Mouse (Mus musculus) kidney, postnatal 10 days (tissue): ENCODE measurements at regions not wholly inside any gene's neighbourhood (a gene's known extent, or its start where the extent isn't known, plus 50 kb on each side); places are given as distances from the start of the nearest gene placed in this dataset.

Source experiments
- DNase-seq: peaks from one replicate; pipeline ENCODE4 v3.0.0; 2021; ENCODE audit warnings: mixed read lengths

DNA sequence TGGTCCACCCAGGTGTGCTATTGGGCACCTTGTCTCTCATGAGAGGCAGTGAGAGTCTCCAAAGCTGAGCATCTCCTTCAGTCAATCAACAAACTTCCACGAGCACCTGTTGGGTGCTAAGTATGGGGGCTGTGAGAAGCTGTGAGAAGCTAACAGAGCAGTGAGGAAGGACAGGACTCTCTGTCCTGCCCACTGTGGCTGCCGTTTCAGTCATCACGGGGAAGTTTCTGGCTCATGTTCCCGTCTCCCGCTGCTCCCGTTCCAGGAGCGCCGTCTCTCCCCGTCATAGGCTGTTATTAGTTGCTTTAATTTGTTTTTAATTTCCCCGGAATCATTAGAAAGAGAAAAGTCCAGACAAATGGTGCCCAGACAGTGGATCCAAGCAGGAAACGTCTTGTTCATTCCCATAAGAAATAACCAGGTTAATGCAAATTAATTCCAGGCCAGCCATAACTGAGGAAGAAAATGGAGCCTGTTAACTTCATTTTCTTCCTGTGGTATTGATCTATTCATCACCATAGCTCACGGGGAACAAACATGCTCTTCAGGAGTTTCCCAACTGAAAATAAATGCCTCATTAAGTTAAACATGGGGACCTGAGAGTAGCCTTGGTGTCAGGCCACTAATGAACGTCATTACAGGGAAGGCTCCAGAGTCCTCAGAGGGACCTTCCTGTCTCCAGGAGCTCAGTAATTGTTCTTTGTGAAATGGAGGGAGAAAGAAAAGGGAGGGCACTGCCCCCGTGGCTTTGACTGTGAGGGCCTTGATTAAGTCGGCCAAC, 70.3 kb downstream of the Matn1 start:
- DNase-seq, result no peak

- DNase-seq, result no peak
These were observed 71.0 kb downstream of the Matn1 start for GRCm38 (mm10) chr4:131015156-131015555.

DNA sequence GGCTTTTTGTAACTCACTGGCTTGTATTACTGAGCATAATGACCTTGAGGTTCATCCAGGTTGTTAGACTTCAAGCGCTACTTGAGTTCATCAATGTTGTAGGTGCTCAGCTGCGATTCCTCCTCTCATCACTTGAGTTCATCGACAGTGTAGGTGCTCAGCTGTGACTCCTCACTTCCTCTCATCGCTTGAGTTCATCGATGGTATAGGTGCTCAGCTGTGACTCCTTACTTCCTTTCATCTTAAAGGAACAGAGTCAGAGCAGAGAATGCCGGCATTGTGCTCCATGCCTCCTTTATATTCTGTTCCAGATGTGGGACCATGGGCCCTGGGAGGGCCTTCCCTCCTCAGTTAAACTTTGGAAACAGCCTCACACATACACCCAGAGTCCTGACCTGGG, 79.4 kb downstream of the Matn1 start:
- no peak for DNase-seq

DNA sequence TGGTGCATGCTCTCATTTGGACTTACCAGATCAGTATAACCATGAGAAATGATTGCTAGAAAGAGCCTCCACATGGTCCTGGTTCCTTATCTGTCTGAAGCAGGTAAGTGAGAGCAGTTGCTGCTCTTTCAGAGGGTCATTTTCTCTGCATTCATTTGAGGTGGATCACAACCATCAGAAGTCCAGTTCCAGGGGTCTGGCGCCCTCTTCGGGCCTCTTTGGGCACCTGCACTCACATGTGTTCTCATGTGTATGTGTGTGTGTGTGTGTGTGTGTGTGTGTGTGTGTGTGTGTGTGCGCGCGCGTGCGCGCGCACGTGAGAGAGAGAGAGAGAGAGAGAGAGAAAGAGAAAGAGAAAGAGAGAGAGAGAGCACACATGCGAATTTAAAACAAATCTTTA, 92.1 kb downstream of the Matn1 start:
- DNase-seq, result no peak

DNA sequence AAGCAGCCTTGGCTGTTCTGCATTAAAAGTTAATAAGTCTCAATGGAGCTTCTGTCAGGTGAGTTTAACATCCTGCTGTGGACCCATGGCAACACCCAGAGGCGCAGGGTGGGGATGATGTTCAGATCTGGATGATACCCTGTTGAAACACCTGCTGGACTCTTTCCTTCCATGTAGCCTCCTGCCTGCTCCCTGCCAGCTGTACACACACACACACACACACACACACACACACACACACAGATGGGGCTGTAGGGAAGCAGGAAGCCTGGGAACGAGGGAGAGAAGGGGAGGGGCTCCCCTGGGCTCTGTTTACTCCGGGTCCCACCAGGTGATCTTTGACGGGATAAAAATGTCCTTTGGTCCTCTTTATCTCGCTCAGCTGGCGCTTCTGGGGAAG, 93.0 kb downstream of the Matn1 start:
- DNase-seq, result no peak

GRCm38 (mm10) chr4:131039686-131040085, 95.5 kb downstream of the Matn1 start:
- DNase-seq, result no peak

DNA sequence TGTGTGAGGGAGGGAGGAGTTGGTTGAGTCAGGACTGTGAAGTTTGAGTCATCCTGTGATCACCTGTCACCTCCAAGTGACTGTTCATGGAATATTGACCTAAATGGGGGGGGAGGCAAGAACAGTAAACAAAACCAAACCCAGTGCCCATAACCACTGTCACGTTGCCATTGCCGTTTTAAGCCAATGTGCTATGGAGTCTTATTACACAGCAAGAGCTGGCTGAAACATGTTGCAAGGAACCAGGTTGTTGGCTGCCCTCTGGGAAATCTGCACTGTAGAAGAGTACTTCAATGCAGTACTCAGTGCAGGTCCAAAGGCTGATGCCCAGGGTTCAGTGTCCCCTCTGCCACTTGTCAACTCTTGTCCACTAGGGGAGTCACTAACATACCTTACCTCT, 97.0 kb downstream of the Matn1 start:
- DNase-seq, result no peak

- DNase-seq, result no peak
These were observed 101.9 kb downstream of the Matn1 start for GRCm38 (mm10) chr4:131046101-131046500.

- no peak for DNase-seq
These were observed 102.9 kb downstream of the Matn1 start for GRCm38 (mm10) chr4:131046969-131047650.

DNA sequence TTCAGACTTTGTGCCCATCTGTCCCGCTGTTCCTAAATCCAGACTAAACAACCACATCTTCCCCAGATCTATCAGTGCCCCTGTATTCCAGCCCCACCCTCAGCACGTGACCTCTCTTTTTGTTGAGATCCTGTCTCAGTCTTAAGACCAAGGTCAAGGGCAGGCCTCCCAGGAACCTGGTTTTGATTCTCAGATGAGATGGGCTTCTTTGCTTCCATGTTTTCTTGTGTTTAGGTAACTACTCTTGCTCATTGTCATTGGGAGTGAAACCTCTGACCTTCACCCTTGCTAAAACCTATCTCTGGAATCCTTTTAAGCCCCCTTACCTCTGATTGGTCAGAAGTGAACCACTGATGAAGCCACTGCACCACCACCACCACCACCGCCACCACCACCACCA, 112.1 kb downstream of the Matn1 start:
- no peak for DNase-seq

- no peak for DNase-seq
These were observed 115.4 kb downstream of the Matn1 start for GRCm38 (mm10) chr4:131059572-131059971.

- DNase-seq, result no peak
These were observed 116.1 kb downstream of the Matn1 start for GRCm38 (mm10) chr4:131060191-131060680.

GRCm38 (mm10) chr4:131060706-131061105, 116.5 kb downstream of the Matn1 start:
- DNase-seq, result no peak

- no peak for DNase-seq
These were observed 118.4 kb downstream of the Matn1 start for GRCm38 (mm10) chr4:131062592-131062991.

DNA sequence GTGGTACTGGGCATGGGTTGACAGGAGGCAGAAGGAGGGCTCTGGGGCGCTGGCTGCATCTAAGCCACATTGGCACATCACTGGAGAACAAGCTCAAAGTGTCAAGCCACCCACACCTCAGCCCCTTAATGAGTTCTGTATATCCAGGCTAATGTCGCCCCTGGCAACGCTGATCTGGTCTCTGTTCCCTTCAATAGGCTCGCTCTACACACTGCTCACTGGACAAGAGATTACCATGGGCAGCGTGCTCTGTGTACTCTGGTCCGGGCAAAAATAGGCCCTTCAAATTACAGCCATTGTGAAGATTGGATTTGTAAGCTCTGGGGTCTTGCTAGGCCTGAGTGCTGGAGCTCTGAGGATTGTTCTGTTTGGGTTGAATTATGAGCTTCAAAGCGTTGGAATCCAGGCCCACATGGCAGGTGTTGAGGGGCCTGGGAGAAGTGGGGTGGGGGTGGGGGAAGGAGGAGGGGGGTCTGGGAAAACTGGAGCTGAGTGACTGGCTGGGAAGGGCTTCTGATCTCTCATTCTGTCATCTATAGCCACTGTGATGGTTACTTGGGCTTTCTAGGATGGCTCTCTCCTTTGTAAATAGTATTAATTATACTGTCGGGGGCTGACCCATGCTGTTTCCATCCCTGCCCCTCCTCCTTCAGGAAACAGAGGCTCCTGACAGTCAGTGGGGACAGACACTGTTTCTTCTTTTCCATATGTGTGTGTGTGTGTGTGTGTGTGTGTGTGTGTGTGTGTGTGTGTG, 122.2 kb downstream of the Matn1 start:
- no peak for DNase-seq

DNA sequence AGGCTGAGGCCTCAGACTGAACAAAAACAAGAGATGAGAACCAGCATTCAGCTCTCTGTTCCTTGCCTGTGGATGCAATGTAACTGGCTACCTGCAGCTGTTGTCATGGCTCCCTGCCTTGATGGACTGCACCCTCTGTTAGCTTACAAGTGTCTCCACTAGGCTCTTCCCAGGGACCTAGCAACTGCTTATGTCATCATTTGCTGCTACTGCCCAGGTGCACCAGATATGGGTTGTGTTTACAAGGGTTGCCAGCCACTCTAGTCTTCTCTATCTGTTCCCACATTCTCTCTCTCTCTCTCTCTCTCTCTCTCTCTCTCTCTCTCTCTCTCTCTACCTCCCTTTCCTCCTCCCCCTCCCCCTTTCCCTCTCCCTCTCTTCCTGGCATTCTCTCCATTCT, 126.4 kb downstream of the Matn1 start:
- DNase-seq, result no peak

- no peak for DNase-seq
These were observed 128.4 kb downstream of the Matn1 start for GRCm38 (mm10) chr4:131072623-131073022.

GRCm38 (mm10) chr4:131073420-131073819, 129.2 kb downstream of the Matn1 start:
- DNase-seq, result no peak

- no peak for DNase-seq
These were observed 131.2 kb downstream of the Matn1 start for GRCm38 (mm10) chr4:131075326-131075932.

- DNase-seq, result no peak
These were observed 132.4 kb downstream of the Matn1 start for GRCm38 (mm10) chr4:131076628-131077027.

DNA sequence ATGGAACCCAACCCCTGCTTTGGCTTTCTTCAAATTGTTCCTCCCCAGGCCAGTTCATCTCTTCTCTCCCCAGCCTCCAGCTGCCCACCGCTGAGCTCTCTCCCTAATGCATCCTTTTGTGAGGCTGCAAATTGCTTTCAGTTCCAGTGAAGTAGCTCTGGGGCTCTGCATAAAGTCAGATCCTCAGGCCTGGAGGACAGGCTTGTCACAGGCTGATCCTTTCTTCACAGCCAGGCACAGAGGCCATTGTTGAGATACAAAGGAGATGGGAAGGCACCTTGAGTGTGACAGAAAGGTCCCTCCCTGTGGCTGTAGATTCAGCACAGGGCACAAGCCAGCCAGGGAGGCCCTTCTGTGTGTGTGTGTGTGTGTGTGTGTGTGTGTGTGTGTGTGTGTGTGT, 135.9 kb downstream of the Matn1 start:
- DNase-seq, result no peak

- no peak for DNase-seq
These were observed 139.2 kb downstream of the Matn1 start for GRCm38 (mm10) chr4:131083405-131083804.

DNA sequence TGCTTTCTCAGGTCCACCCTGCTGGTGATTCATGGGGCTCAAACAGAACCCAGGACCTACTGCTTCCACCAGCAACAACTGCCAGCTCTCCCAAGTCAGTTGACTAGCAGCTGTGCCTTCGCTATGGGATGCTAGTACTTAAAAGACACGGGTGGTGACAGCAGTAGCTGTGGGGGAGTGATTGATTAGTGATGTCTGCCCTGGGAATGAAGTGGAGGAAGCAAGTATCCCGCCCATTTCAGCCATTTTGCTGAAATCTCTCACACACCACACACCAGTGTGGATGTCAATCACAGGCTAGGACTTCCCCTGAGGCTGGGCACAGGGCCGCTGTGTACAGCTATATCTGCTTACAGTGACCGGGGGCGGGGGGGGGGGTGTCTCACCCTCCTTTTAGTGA, 153.2 kb downstream of the Matn1 start:
- DNase-seq, result no peak
